Mouse (Mus musculus): ENCODE measurements around the gene Ier2.

The Ier2 gene

DNA sequence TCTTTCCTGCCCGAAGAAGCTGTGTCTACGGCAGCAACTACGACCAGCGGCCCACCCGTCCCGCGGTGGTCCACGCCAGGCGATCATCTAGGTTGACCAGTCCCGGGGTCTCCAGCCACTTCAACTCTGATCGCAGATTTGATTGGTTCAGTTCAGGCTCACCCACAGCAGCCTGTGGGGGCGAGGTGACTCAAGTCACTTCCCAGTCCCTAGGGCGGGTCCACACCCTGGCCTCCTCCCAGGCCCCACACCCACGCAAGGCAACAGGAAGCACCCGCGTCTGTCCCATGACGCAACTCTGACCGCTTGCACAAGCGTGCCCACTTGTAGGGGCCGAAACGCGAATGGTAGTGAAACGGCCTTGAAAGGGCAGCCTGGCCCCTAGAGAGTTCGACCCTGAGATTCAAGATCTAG is 1.2 kb downstream of the Ier2 start:
- DNase-seq, result peak; percentile 74

GRCm38 (mm10) chr8:84660819-84661457 is 1.7 kb downstream of the Ier2 start:
- peak; percentile 50 for DNase-seq

GRCm38 (mm10) chr8:84659936-84660818 is 2.5 kb downstream of the Ier2 start:
- peak; percentile 83 for DNase-seq

GRCm38 (mm10) chr8:84658951-84659350 is 3.7 kb downstream of the Ier2 start:
- no peak for DNase-seq

DNA sequence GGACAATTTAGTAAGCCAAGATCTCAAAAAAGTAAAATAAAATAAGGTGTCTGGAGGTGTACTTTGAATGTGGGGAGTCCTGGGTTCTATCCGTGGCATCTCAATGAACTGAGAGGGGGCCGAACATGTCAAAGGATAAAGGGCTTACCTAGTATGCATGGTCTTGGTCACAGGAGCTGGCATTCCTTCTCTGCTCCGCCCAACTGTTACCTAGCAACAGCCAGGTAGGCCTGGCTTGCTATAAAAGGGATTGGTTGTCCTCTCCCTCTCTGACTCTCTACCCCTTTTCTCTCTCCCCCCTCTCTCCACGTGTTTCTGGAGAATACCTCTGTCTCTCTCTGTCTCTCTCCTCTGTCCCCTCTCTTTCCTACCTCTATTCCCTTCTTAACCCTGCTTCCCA is 5.0 kb downstream of the Ier2 start:
- DNase-seq, result no peak

GRCm38 (mm10) chr8:84657203-84657602 is 5.4 kb downstream of the Ier2 start:
- DNase-seq, result no peak

DNA sequence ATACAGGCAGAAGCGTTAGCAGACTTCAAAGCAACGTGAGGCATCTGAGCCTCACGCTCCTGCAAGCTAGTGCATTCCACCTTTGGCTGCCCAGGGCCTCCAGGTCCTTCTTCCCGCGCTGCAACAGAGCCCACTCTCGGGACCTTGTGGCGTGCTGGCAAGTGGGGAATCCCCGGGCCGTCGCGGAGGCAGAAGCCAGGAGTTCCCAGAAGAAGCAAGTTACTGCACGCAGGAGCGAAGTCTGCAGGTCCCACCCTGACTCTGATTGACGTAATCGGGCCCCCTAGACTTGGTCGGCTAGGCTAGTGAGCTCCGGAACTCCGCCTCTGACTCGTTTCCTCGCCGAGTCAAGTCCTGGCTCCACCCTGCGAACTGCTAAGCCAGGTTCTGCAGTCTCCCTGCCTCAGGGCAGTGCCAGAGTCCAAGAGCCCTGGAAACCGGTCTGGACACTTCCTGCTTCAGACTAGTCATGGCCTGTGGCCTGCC is 6.0 kb downstream of the Ier2 start:
- DNase-seq, result peak; percentile 78

GRCm38 (mm10) chr8:84656191-84656525 is 6.5 kb downstream of the Ier2 start:
- no peak for DNase-seq

DNA sequence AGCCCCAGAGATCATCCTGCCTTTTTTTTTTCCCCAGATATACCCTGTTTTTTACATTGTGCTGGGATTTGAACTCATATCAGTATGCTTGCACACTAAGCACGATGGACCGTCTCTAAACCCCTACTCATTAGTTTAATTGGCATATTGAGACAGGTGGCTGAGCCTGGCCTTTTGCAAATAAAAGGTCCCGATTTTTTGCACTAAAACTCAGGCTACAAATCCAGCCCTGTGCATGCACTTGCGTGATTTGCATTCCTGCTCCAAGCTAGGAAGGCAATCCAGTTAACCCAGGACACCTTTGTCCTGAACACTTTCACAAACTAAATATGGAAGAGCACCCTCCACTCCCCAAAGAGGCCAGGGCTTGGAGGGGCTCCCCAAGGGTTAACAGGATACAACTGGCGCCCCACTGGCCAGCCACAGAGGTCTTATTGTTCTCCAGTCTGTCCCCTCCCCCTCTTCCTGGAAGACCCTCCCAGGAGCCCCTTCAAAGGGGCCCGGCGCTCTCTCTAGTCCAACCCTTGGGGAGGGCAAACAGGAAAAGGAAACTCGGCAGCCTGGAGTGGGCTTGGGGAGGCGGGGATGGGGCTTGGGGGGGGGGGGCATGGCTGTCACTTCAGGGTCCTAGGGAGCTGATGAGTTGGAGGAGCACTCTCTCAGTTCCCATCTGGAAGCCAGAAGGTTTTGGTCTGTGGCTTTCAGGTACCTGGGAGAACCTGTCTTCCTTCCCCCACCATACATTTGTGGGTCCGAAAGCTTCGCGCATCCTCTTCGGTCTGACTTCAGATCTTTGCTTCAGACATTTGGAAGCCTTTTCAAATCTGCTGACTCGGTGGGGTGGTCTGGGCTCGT is 7.1 kb downstream of the Ier2 start:
- no peak for DNase-seq

DNA sequence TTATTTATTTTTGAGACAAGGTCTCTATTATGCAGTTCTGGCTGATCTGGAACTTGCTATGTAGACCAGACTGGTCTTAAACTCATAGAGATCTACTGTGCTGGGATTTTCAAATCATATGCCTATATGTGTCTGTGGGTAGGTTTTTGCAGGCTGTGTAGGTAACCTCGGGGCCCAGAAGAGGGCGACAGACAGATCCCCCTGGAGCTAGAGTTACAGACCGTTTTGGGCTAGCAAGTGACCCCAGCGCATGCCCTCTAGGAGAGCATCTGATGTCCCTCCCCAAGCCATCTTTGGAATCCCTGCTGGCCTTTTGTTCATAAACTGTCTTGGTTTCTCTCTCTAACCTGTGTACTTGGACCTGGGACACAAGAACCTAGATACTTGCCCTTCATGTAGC is 8.1 kb downstream of the Ier2 start:
- no peak for DNase-seq

- no peak for DNase-seq
These were observed 9.5 kb downstream of the Ier2 start for GRCm38 (mm10) chr8:84653092-84653631.

DNA sequence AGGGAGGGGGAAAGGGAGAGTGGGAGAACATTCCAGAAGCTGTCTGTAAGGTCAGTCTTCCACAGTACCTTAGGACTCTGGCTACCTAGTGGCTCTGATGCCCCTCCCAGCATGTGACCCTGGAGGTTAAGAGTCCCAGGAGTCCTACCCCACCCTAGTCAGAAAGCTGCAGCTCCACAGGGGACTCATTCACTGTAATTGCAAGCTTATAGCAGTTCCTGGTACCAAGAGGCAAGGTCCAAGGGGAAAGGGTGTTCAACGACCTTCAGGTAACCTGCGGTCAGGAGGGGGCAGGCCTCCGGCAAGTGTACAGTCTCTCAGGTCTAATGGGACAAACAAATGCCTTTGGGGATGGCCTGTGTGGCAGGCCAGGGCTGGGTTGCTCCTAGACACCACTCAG is 12.4 kb downstream of the Ier2 start:
- no peak for DNase-seq

DNA sequence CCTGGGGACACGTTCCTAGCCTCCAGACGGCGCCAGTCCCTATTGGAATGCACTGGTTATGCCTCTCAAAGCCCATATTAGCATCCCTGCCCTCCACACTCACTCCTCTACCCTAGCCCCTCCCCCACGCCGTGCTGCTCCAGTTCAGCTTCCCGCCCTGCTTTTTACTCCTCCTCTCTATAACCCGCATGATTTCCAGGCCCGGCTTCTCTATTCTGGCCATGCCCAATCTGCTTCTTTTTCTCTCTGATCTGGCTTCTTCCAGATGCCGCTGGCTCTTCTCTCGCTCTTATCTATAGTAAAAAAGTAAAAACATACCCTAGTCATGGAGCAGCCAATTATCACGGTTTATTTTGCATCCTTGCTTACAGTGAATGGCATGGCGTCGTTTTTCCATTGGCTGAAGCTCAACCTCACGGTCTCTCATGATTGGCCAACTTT is 15.2 kb downstream of the Ier2 start:
- DNase-seq, result no peak

- DNase-seq, result no peak
These were observed 15.9 kb downstream of the Ier2 start for GRCm38 (mm10) chr8:84646800-84647199.

GRCm38 (mm10) chr8:84643019-84643418 is 19.6 kb downstream of the Ier2 start:
- DNase-seq, result no peak

GRCm38 (mm10) chr8:84641578-84642361 is 20.9 kb downstream of the Ier2 start:
- DNase-seq, result no peak

GRCm38 (mm10) chr8:84640617-84641294 is 21.9 kb downstream of the Ier2 start:
- DNase-seq, result no peak

- DNase-seq, result no peak
These were observed 22.6 kb downstream of the Ier2 start for GRCm38 (mm10) chr8:84640010-84640588.

DNA sequence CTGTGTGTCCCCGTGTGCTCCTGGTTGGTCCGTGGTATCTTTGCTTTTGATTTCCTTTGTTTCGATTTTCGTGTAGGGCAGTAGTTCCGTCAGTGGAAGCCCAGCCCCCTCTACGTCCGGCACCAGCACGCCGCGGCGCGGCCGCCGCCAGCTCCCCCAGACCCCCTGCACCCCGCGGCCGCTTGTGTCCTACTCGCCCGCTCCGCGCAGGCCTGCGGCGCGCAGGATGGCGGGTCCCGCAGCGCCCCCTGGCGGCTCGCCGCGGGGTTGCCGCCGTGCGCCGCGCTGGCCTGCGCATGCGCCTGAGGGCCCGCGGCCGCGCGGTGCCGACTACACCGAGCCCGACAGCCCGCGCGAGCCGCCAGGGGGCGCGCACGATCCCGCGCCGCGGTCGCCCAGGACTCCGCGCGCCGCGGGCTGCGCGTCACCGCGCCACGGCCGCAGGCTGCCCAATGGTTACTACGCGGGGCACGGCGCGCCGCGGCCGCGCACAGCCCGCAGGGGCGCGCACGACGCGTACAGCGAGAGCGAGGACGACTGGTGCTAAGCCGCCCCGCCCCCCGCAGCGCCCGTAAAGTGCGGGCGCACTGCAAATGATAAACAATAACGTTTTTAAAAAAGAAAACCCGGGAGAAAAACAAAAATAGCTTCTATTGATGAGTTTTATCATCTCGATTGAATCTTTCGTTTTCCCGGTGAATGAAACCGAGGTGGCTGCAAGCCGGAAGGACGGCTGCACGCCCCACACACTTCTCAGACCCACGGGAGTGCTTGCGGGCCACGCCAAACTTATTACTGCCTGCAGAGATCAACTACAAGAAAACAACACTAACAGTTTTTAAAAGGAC is 23.3 kb downstream of the Ier2 start:
- DNase-seq, result peak; percentile 94

DNA sequence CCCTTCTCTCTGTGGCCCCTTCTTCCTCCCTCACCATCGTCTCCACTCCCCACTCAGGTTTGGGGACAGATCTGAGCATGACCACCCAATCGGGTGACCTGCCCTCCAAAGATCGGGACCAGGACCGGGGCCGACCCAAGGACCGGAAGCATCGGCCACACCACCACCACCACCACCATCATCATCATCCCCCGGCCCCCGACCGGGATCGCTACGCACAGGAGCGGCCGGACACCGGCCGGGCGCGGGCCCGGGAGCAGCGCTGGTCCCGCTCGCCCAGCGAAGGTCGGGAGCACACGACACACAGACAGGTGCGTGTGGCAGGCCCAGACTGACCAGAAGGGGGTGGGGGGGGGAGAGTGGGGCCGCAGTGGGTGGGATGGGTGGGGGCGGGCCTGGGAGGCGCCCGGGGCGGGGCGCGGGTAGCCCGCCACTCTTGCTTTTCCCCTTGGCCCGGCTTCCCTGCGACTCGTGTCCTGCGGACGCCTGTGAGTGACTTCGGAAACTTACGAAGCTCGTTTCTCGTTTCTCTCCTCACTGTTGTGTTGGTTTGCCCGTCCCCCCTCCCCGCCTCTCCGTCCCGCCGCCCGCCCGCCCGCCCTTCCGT is 24.0 kb downstream of the Ier2 start:
- DNase-seq, result peak; percentile 43
